15 mouse cellular contexts compared by ENCODE assay signal in the genomic region with DNA sequence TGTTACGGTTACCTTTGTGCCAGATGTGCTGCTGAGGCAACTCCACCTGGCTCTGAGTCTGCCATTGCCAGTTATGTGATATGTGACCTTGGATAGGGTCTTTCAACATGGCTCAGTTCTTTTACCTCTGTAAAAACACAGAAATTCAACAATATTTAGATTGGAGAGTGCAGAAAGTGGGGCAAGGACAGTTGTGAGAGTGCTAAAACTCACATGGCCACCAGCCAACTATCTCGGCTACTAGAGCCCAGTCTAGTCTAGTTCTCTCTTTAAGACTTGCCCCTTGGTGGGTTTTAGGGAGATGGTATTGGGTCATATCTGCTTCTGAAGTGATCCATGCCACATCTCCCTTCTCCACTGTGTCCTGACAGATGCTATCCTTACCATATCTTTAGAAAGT.
"Had no signal": no experiment of that assay in that cellular context is flagged by ENCODE, and none has a peak within 500 bp of the region (broad histone marks: within the 10 kb centered on the region; RNA-seq: fewer than 3 reads in every experiment).

No protein-coding gene starts in this region.

- H3K4me3 ChIP-seq: layer of hippocampus, adult 2 months; limb, embryonic 13.5 days; midbrain, embryonic 12.5 days; neural tube, embryonic 13.5 days had no signal

- ATAC-seq: midbrain, embryonic 16.5 days had no signal

- H3K9ac ChIP-seq: limb, embryonic 13.5 days; lung, embryonic 14.5 days; midbrain, embryonic 12.5 days; neural tube, embryonic 13.5 days had no signal

- H3K27me3 ChIP-seq: limb, embryonic 13.5 days; midbrain, embryonic 12.5 days; neural tube, embryonic 13.5 days had no signal

- H3K4me2 ChIP-seq: limb, embryonic 13.5 days; liver, embryonic 11.5 days; lung, embryonic 14.5 days; midbrain, embryonic 12.5 days; neural tube, embryonic 13.5 days had no signal

- H3K36me3 ChIP-seq: limb, embryonic 13.5 days; midbrain, embryonic 12.5 days; neural tube, embryonic 13.5 days had no signal

- H3K27ac ChIP-seq: layer of hippocampus, adult 2 months; limb, embryonic 13.5 days; midbrain, embryonic 12.5 days; neural tube, embryonic 13.5 days had no signal

- H3K9me3 ChIP-seq: limb, embryonic 13.5 days; midbrain, embryonic 12.5 days; neural tube, embryonic 13.5 days had no signal

- DNase-seq: kidney, adult 11 months; kidney, adult 9 months; kidney, postnatal 10 days; kidney, postnatal 4 days; left cerebral cortex, postnatal 4 days; lung, embryonic 14.5 days; right cerebral cortex, postnatal 14 days; thymus, adult 18-20 months; thymus, postnatal 25 days had no signal

- H3K4me1 ChIP-seq: limb, embryonic 13.5 days; midbrain, embryonic 12.5 days had no signal
